Mouse (Mus musculus) kidney, embryonic 14.5 days (tissue): ENCODE data around the gene Morn3. TPM values are rescaled to one million over a fixed set of nuclear protein-coding genes. Genes with fewer than 3 reads are reported as not detected.

Source experiments
- ATAC-seq: fragments of 200-750 bp; cut with Nextera tagmentation; 2 replicates; pipeline ENCODE4 v1.8.0; 2017; ENCODE audit warnings: moderate number of reproducible peaks, mild to moderate bottlenecking, moderate TSS enrichment, moderate library complexity; ENCODE audit not compliant: low FRiP score, low TSS enrichment
- H3K27ac ChIP-seq: fragments of 300-500 bp; sonication (generic); 2 replicates; pipeline ENCODE4 v1.5.1; 2014; ENCODE audit warnings: low read depth, mild to moderate bottlenecking, low read length, moderate library complexity, mixed read lengths
- H3K27me3 ChIP-seq: fragments of 300-500 bp; sonication (generic); 2 replicates; pipeline ENCODE4 v1.6.1; 2014; ENCODE audit warnings: mild to moderate bottlenecking, low read length; ENCODE audit not compliant: control insufficient read depth, insufficient read depth
- H3K36me3 ChIP-seq: fragments of 300-500 bp; sonication (generic); 2 replicates; pipeline ENCODE4 v1.6.1; 2014; ENCODE audit warnings: low read length, mixed read lengths; ENCODE audit not compliant: control insufficient read depth, insufficient read depth
- H3K4me1 ChIP-seq: fragments of 300-500 bp; sonication (generic); 2 replicates; pipeline ENCODE4 v1.6.1; 2014; ENCODE audit warnings: low read length, mixed read lengths; ENCODE audit not compliant: control insufficient read depth, insufficient read depth
- H3K4me2 ChIP-seq: fragments of 300-500 bp; sonication (generic); replicated peaks from 2 replicates; pipeline ENCODE4 v1.6.1; 2014; ENCODE audit warnings: low read depth, mild to moderate bottlenecking, low read length
- H3K4me3 ChIP-seq: fragments of 300-500 bp; sonication (generic); 2 replicates; pipeline ENCODE4 v1.5.1; 2014; ENCODE audit warnings: mild to moderate bottlenecking, low read length
- H3K9ac ChIP-seq: fragments of 300-500 bp; sonication (generic); 2 replicates; pipeline ENCODE4 v1.6.1; 2014; ENCODE audit warnings: low read depth, mild to moderate bottlenecking, low read length, moderate library complexity
- H3K9me3 ChIP-seq: fragments of 300-500 bp; sonication (generic); 2 replicates; pipeline ENCODE4 v1.6.1; 2016; ENCODE audit warnings: low read length; ENCODE audit not compliant: control insufficient read depth
- WGBS: fragments of 180-500 bp; shearing (Covaris S2); extraction: QIAGEN DNeasy Blood & Tissue Kit; methylation state at CpG from one replicate; pipeline ENCODE4 v1.1.7; 2014; 5-methylcytosine and 5-hydroxymethylcytosine counted together
- polyA plus RNA-seq: library from polyadenylated mRNA; unstranded; fragments of >200 nt; fragmentation: Nextera tagmentation; extraction: Ambion mirVana; gene quantifications from 2 replicates; pipeline ENCODE4 v1.2.1, GENCODE M21; 2014

Morn3 gene
- polyA plus RNA-seq, 1 experiment from 2014 or later: 1.7 TPM

DNA sequence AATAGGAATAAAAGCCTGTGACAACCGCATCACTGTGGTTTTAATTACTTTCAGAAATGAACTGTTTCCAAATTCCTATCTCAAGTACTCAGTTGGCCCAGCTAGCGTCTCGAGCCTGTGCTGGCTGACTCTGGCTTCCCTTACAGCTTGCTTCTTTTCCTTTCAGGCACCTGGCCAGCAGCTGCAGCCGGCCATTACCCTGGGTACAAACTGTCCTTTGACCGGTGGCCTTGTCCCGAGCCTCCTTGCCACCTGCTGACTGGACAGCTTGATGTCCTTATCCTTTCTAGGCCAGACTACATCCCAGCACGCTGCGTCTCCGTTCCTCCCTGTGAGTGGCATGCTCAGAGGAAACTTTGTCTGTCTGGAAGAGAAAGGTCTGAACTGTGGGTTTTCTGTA, 4.1 kb upstream of the Morn3 start:
- H3K4me3 ChIP-seq: no peak overlapping the region
- no peaks in the 10 kb centered on the region for H3K27me3 ChIP-seq
- ATAC-seq: no peak
- H3K9me3 ChIP-seq: 0 out of 2 replicates have a peak, but pooled peaks cover 2% of the 10 kb centered on the region
- H3K9ac ChIP-seq: no peak overlapping the region
- H3K27ac ChIP-seq: no peak overlapping the region
- no peak overlapping the region for H3K4me2 ChIP-seq
- no peaks in the 10 kb centered on the region for H3K4me1 ChIP-seq
- 89% methylated on average over 9 of the region's 9 CpGs for WGBS
- H3K36me3 ChIP-seq: no peaks in the 10 kb centered on the region

DNA sequence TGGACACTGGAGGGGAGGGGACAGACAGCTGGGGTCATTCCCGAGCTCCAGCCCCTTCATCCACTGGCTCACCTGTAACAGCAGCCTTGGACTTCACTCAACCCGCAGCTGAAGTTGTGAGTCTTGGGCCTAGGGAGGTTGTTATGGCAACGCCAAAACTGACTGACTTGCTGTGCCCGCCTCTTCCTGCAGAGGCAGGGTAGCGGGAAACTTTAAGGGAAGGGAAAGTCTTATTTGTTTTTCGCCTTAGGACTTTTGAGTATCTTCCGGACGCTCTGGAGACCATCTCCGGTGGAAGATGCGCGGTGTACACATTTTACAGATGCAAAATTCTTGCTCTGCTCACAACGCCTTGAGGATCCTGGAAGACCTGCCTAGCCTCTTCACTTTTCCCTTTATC, 2.5 kb upstream of the Morn3 start:
- Histone ChIP-seq H3K9ac (peak overlapping the region; percentile 36; the same call in 1 of the 2 replicates), H3K36me3 (no peaks in the 10 kb centered on the region), H3K4me1 (no peaks in the 10 kb centered on the region), H3K4me3 (peak overlapping the region; percentile 5; the same call in 1 of the 2 replicates), H3K27me3 (no peaks in the 10 kb centered on the region), H3K4me2 (peak overlapping the region; percentile 36), H3K27ac (no peak overlapping the region), H3K9me3 (0 out of 2 replicates have a peak, but pooled peaks cover 2% of the 10 kb centered on the region)
- 5% methylated on average over 12 of the region's 12 CpGs for WGBS
- peak; percentile 50 for ATAC-seq

GRCm38 (mm10) chr5:123045561-123046295, 1.1 kb downstream of the Morn3 start:
- H3K27me3 ChIP-seq: no peaks in the 10 kb centered on the region
- no peaks in the 10 kb centered on the region for H3K9me3 ChIP-seq
- no peak overlapping the region for H3K27ac ChIP-seq
- H3K4me1 ChIP-seq: no peaks in the 10 kb centered on the region
- ATAC-seq: peak; percentile 51; the same call in 1 of the 2 replicates
- no peak overlapping the region for H3K4me3 ChIP-seq
- H3K9ac ChIP-seq: no peak overlapping the region
- H3K4me2 ChIP-seq: no peak overlapping the region
- WGBS: 28% methylated on average over 9 of the region's 9 CpGs
- H3K36me3 ChIP-seq: no peaks in the 10 kb centered on the region

- Histone ChIP-seq H3K9me3 (no peaks in the 10 kb centered on the region), H3K4me3 (no peak overlapping the region), H3K9ac (no peak overlapping the region), H3K36me3 (no peaks in the 10 kb centered on the region), H3K27ac (no peak overlapping the region), H3K27me3 (no peaks in the 10 kb centered on the region), H3K4me1 (0 out of 2 replicates have a peak, but pooled peaks cover 3% of the 10 kb centered on the region), H3K4me2 (no peak overlapping the region)
- WGBS: 21% methylated on average over 7 of the region's 7 CpGs
- no peak for ATAC-seq
Measured at GRCm38 (mm10) chr5:123043856-123044255, 3.0 kb downstream of the Morn3 start.

DNA sequence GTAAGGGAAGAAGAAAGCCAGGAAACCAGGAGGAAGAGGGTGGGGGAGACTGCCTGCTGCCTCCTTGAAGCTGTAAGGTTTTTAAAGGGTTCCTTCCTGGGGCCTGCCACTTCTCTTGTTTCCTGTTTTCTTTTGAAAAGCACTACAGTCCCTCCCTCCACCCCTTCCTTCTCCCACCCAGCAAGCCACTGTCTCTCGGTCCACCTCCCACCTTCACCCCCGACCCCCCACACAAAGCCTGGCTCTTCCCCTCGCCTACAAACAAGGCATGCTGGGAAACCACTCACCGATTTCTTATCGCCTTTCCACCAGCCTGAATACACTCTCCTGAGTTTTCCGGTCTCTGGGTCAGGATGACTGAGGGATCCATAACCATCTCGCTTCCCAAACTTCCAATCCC, 6.0 kb downstream of the Morn3 start:
- H3K4me3 ChIP-seq: no peak overlapping the region
- H3K4me2 ChIP-seq: no peak overlapping the region
- ATAC-seq: no peak
- H3K36me3 ChIP-seq: no peaks in the 10 kb centered on the region
- H3K9ac ChIP-seq: no peak overlapping the region
- H3K4me1 ChIP-seq: 0 out of 2 replicates have a peak, but pooled peaks cover 3% of the 10 kb centered on the region
- WGBS: 49% methylated on average over 7 of the region's 7 CpGs
- H3K9me3 ChIP-seq: no peaks in the 10 kb centered on the region
- 0 out of 2 replicates have a peak overlapping the region, but pooled peaks have one; percentile 11 for H3K27ac ChIP-seq
- H3K27me3 ChIP-seq: no peaks in the 10 kb centered on the region

- Histone ChIP-seq H3K27me3 (no peaks in the 10 kb centered on the region), H3K9me3 (no peaks in the 10 kb centered on the region), H3K4me2 (peak overlapping the region; percentile 50), H3K36me3 (no peaks in the 10 kb centered on the region), H3K4me3 (peak overlapping the region; percentile 29), H3K27ac (no peak overlapping the region), H3K9ac (peak overlapping the region; percentile 34; the same call in 1 of the 2 replicates), H3K4me1 (0 out of 2 replicates have a peak, but pooled peaks cover 3% of the 10 kb centered on the region)
- peak; percentile 64 for ATAC-seq
- 5% methylated on average over 25 of the region's 25 CpGs for WGBS
Measured at GRCm38 (mm10) chr5:123039120-123039752, 7.6 kb downstream of the Morn3 start.

GRCm38 (mm10) chr5:123038115-123038514, 8.7 kb downstream of the Morn3 start:
- 89% methylated on average over 5 of the region's 5 CpGs for WGBS
- H3K4me3 ChIP-seq: no peak overlapping the region
- no peak overlapping the region for H3K4me2 ChIP-seq
- H3K36me3 ChIP-seq: no peaks in the 10 kb centered on the region
- H3K4me1 ChIP-seq: 0 out of 2 replicates have a peak, but pooled peaks cover 3% of the 10 kb centered on the region
- no peaks in the 10 kb centered on the region for H3K27me3 ChIP-seq
- ATAC-seq: no peak
- no peak overlapping the region for H3K9ac ChIP-seq
- H3K9me3 ChIP-seq: no peaks in the 10 kb centered on the region
- H3K27ac ChIP-seq: no peak overlapping the region

DNA sequence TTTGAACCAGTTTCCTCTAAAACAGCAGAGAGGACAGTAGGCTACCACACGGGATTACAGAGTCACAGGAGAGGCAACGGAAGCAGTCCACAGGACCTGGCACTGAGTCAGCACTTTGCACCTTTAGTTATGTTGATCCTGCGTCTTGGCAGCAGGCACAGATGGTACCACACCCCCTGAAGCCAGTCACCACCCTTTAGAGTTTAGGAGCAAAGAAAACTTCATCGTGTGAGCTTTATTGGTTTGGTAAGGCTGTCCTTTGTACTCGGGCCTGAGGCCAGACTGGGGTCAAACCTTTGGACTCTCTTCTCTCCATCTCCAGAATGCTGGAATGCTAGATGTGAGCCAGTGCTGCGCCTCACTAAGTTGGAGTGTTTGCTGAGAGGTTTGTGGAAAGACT, 11.3 kb downstream of the Morn3 start:
- no peak overlapping the region for H3K4me2 ChIP-seq
- H3K27ac ChIP-seq: no peak overlapping the region
- H3K9ac ChIP-seq: no peak overlapping the region
- no peak overlapping the region for H3K4me3 ChIP-seq
- H3K9me3 ChIP-seq: no peaks in the 10 kb centered on the region
- H3K36me3 ChIP-seq: peaks cover under 1% of the 10 kb centered on the region; the same call in 1 of the 2 replicates
- no peak for ATAC-seq
- 16% methylated on average over 6 of the region's 6 CpGs for WGBS
- no peaks in the 10 kb centered on the region for H3K27me3 ChIP-seq
- H3K4me1 ChIP-seq: 0 out of 2 replicates have a peak, but pooled peaks cover 3% of the 10 kb centered on the region

- Histone ChIP-seq H3K9ac (no peak overlapping the region), H3K4me3 (no peak overlapping the region), H3K4me1 (0 out of 2 replicates have a peak, but pooled peaks cover 3% of the 10 kb centered on the region), H3K9me3 (no peaks in the 10 kb centered on the region), H3K27ac (no peak overlapping the region), H3K36me3 (peaks cover 5% of the 10 kb centered on the region; the same call in 1 of the 2 replicates), H3K27me3 (no peaks in the 10 kb centered on the region), H3K4me2 (no peak overlapping the region)
- no peak for ATAC-seq
- 85% methylated on average over 4 of the region's 4 CpGs for WGBS
Measured at GRCm38 (mm10) chr5:123035089-123035488, 11.7 kb downstream of the Morn3 start.
